Mouse (Mus musculus) midbrain, embryonic 15.5 days (tissue): ENCODE results near the gene Exosc8. TPM values are rescaled to one million over a fixed set of nuclear protein-coding genes. Genes with fewer than 3 reads are reported as not detected.
"Not testable (repeated sequence)": the region's sequence is repeated elsewhere in the genome, so short reads cannot be mapped to it uniquely, and the experiment has no call there.

ENCODE experiments used
- ATAC-seq: fragments of 200-750 bp; cut with Nextera tagmentation; replicated peaks from 2 replicates; pipeline ENCODE4 v1.8.0; 2017; ENCODE audit warnings: moderate TSS enrichment
- H3K27ac ChIP-seq: fragments of 300-500 bp; sonication (generic); 2 replicates; pipeline ENCODE4 v1.5.1; 2015; ENCODE audit warnings: mild to moderate bottlenecking, inconsistent platforms
- H3K27me3 ChIP-seq: fragments of 300-500 bp; sonication (generic); replicated peaks from 2 replicates; pipeline ENCODE4 v1.6.1; 2015; ENCODE audit warnings: inconsistent platforms
- H3K36me3 ChIP-seq: fragments of 300-500 bp; sonication (generic); replicated peaks from 2 replicates; pipeline ENCODE4 v1.6.1; 2015; ENCODE audit warnings: inconsistent platforms
- H3K4me1 ChIP-seq: fragments of 300-500 bp; sonication (generic); 2 replicates; pipeline ENCODE4 v1.6.1; 2015; ENCODE audit warnings: inconsistent platforms
- H3K4me2 ChIP-seq: fragments of 300-500 bp; sonication (generic); 2 replicates; pipeline ENCODE4 v1.6.1; 2015; ENCODE audit warnings: inconsistent platforms, mild to moderate bottlenecking, moderate library complexity
- H3K4me3 ChIP-seq: fragments of 300-500 bp; sonication (generic); 2 replicates; pipeline ENCODE4 v1.5.1; 2015; ENCODE audit warnings: mild to moderate bottlenecking, inconsistent platforms
- H3K9ac ChIP-seq: fragments of 300-500 bp; sonication (generic); 2 replicates; pipeline ENCODE4 v1.6.1; 2015; ENCODE audit warnings: mild to moderate bottlenecking, inconsistent platforms
- H3K9me3 ChIP-seq: fragments of 300-500 bp; sonication (generic); 2 replicates; pipeline ENCODE4 v1.6.1; 2016; ENCODE audit warnings: inconsistent platforms
- WGBS: fragments of 180-500 bp; shearing (Covaris S2); methylation state at CpG from one replicate; pipeline ENCODE4 v1.1.7; 2015; ENCODE audit warnings: mixed read lengths; 5-methylcytosine and 5-hydroxymethylcytosine counted together
- polyA plus RNA-seq: library from polyadenylated mRNA; unstranded; fragments of >200 nt; fragmentation: Nextera tagmentation; extraction: Ambion mirVana; gene quantifications from 2 replicates; pipeline ENCODE4 v1.2.1, GENCODE M21; 2015

The Exosc8 gene
- polyA plus RNA-seq, 1 experiment from 2014 or later, result 74.2 TPM

DNA sequence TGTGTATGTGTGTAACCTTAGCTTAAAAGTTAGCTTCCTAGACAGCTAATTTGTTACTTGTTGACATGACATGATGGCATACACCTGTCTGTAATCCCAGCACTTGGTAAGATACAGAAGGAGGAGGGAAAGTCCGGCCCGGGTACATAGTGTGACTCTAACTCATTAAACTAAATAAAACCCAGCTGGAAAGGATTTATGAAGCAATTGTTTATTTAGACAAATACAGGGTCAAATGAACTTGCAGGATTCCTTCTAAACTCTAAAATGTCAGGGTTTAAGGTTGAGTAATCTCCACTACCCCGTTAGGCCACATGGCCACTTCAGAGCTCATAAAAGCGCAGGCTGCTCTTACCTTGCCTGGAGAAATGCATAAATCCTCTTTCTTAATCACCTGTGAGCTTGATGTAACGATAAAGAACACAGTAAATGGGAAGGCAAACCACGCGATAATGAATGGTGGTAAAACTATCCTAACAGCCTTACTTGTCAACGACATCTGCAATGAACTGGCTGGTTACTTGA, 3.5 kb downstream of the Exosc8 start:
- no peak overlapping the region for H3K4me2 ChIP-seq
- H3K27me3 ChIP-seq, result no peaks in the 10 kb centered on the region
- ATAC-seq, result no peak
- H3K36me3 ChIP-seq, result peaks cover 40% of the 10 kb centered on the region
- 91% methylated on average over 8 of the region's 8 CpGs for WGBS
- no peak overlapping the region for H3K9ac ChIP-seq
- H3K9me3 ChIP-seq, result no peaks in the 10 kb centered on the region
- no peak overlapping the region for H3K27ac ChIP-seq
- peaks cover 22% of the 10 kb centered on the region for H3K4me1 ChIP-seq
- no peak overlapping the region for H3K4me3 ChIP-seq

DNA sequence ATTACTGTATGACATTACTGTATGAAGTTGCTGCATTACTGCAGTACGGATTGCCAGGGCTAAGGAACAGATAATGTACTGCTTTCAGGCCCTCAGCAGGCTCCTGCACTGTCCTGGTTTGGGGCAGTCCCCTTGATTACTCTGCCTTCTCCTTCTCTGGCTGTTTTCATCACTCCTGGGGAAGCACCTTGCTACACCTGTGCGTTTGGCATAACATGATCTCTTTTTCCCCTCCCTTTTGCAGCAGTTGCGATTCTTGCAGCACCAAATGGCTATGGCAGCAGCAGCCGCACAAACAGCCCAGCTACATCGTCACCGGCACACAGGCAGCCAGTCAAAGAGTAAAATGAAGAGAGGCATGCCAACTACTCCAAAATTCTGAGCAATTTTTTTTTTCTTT, 7.1 kb downstream of the Exosc8 start:
- ATAC-seq, result no peak
- Histone ChIP-seq H3K4me2 (no peak overlapping the region), H3K4me3 (no peak overlapping the region), H3K27ac (no peak overlapping the region), H3K36me3 (peaks cover 40% of the 10 kb centered on the region), H3K9me3 (no peaks in the 10 kb centered on the region), H3K9ac (no peak overlapping the region), H3K4me1 (peaks cover 4% of the 10 kb centered on the region), H3K27me3 (no peaks in the 10 kb centered on the region)
- WGBS, result 93% methylated on average over 6 of the region's 6 CpGs

DNA sequence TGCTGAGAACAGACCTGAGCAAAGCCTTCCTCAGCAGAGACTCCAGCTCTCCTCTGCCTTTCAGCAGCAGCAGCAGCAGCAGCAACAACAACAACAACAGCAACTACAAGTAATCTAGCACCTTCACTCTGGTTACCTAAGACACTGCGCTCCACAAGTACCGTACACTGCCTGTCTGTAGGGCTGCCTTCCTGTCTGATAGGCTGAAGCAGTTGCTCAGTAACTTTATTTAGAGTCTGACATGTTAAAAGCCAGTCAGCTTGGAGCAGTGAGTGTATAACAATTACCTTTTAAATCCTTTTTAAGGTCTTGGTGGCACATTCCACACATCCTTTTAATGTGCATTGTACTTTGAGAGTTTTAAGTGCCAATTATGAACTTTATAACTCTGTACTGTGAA, 7.6 kb downstream of the Exosc8 start:
- no peak overlapping the region for H3K4me3 ChIP-seq

DNA sequence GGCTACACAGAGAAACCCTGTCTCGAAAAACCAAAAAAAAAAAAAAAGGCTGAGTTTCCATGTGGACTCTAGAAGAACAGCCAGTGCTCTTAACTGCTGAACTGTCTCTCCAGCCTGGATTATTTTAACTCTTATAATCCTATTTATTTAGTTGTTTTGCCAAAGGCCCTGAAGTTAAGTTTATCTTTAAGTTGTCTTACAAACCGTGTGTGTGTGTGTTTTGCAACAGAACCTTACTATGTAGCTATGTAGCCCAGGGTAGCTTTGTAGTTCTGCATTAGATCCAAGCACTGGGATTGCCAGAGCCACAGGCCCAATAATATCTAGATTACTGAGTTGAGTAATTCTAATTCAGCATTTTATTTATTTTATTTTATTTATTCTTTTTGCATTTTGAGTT, 9.8 kb downstream of the Exosc8 start:
- WGBS, result 97% methylated on average over 2 of the region's 2 CpGs
- no peaks in the 10 kb centered on the region for H3K4me1 ChIP-seq
- H3K4me3 ChIP-seq, result no peak overlapping the region
- H3K9me3 ChIP-seq, result no peaks in the 10 kb centered on the region
- ATAC-seq, result no peak
- H3K9ac ChIP-seq, result no peak overlapping the region
- H3K36me3 ChIP-seq, result peaks cover 41% of the 10 kb centered on the region
- H3K27me3 ChIP-seq, result no peaks in the 10 kb centered on the region
- no peak overlapping the region for H3K4me2 ChIP-seq
- no peak overlapping the region for H3K27ac ChIP-seq

More for the DNA sequence above, 7.6 kb downstream of the Exosc8 start:
- peaks cover 40% of the 10 kb centered on the region for H3K36me3 ChIP-seq
- 94% methylated on average over 2 of the region's 2 CpGs for WGBS
- no peak for ATAC-seq
- no peaks in the 10 kb centered on the region for H3K9me3 ChIP-seq
- H3K4me1 ChIP-seq, result no peaks in the 10 kb centered on the region; the same call in 1 of the 2 replicates
- H3K9ac ChIP-seq, result no peak overlapping the region
- no peaks in the 10 kb centered on the region for H3K27me3 ChIP-seq
- H3K27ac ChIP-seq, result no peak overlapping the region
- H3K4me2 ChIP-seq, result no peak overlapping the region

DNA sequence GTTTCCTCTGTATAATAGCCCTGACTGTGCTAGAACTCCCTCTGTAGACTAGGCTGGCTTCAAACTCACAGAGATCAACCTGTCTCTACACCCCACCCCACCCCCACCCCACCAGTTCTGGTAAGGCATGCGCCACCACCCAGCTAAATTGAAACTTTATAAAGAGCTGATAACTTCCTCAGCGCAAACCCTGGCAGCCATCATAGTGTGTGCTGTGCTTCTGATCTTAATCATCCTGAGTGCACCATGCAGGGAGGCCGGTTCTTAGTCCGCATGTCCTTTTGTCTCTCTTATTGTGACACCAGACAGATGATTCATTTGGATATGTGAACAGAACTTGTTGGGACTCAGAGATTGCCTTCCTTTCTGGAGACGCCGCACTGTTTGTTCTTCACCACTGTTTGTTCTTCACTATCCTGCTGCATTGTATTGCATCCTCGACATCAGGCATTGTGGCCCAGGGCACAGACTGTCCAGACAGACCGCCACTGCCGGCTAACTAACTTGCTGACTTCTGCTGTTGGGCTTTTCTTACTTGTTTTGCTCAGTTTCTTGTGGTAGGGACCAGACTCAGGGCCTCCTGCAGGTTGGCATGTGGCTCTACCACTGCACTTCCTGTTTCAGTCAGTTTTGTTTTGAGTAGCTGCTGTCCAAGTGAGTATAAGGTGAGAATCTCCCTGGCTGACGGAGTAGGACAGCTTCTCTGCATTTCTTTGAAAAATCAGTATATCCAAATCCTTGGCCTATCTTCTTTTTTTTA, 11.3 kb downstream of the Exosc8 start:
- Histone ChIP-seq H3K9me3 (no peaks in the 10 kb centered on the region), H3K4me1 (no peaks in the 10 kb centered on the region), H3K27me3 (no peaks in the 10 kb centered on the region), H3K4me3 (no peak overlapping the region), H3K27ac (no peak overlapping the region), H3K4me2 (no peak overlapping the region), H3K9ac (no peak overlapping the region), H3K36me3 (peaks cover 29% of the 10 kb centered on the region)
- ATAC-seq, result no peak
- WGBS, result 88% methylated on average over 10 of the region's 10 CpGs

DNA sequence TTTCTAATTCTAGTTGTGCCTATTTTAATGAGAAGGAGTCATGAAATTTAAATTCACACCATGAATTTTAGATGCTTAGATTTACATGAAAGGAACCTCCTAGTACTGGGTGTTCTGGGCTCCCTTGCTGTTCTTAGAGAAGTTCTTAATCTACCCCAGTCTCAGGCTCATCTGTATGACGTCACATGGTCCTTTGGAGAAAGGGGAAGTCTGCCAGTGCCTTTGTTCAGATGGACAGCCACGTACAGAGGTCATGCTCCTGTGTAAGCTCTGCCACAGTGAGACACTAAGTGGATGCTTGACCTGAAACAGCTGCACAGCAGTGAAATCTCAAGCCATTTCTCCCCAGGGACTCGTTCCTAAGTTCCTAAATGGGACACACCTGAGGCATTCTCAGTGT, 16.2 kb downstream of the Exosc8 start:
- Histone ChIP-seq H3K9ac (no peak overlapping the region), H3K36me3 (peaks cover 41% of the 10 kb centered on the region; the same call in 1 of the 2 replicates), H3K4me3 (no peak overlapping the region), H3K27ac (no peak overlapping the region), H3K4me2 (no peak overlapping the region), H3K27me3 (no peaks in the 10 kb centered on the region), H3K4me1 (no peaks in the 10 kb centered on the region), H3K9me3 (no peaks in the 10 kb centered on the region)
- WGBS, result 52% methylated on average over 3 of the region's 3 CpGs
- no peak for ATAC-seq

DNA sequence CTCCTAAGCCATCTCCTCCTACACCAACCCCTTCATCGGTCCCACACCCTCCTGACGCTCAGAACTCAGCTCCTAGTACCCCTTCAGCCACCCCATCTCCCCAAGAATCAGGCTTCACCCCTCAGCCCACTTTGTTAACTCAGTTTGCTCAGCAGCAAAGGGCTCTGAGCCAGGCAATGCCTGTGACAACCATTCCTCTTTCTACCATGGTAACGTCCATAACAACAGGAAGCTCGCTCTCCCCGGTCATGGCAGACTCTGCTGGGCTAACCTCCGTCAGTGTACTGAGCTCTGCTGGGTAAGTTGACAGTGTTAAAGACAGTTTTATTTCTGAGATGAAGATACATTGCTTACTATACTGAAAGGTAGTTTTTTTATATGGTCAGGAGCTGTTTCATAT, 17.8 kb downstream of the Exosc8 start:
- Histone ChIP-seq H3K27me3 (no peaks in the 10 kb centered on the region), H3K9ac (no peak overlapping the region), H3K36me3 (peaks cover 47% of the 10 kb centered on the region), H3K4me1 (no peaks in the 10 kb centered on the region), H3K27ac (no peak overlapping the region), H3K9me3 (no peaks in the 10 kb centered on the region), H3K4me2 (no peak overlapping the region), H3K4me3 (no peak overlapping the region)
- 73% methylated on average over 6 of the region's 6 CpGs for WGBS
- no peak for ATAC-seq

DNA sequence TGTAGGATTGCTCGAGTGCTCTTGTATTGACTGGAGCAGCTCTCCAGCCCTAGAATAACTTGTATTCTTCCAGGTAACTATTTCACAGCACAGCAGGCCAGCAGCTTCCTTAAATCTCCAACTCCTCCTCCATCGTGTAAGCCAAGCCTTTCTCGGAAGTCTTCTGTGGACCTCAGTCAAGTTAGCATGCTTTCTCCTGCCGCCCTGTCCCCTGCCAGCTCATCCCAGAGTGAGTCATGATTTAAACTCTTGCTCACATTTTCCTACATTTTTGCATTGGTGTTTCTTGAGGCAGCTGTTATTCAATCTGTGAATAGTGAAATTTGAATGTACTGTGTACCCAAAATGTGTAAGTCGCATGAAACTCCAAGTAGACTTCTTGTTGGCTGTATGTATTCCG, 19.7 kb downstream of the Exosc8 start:
- H3K36me3 ChIP-seq, result peaks cover 56% of the 10 kb centered on the region
- H3K4me3 ChIP-seq, result no peak overlapping the region
- H3K9me3 ChIP-seq, result no peaks in the 10 kb centered on the region
- no peaks in the 10 kb centered on the region for H3K27me3 ChIP-seq
- no peak overlapping the region for H3K9ac ChIP-seq
- H3K4me1 ChIP-seq, result no peaks in the 10 kb centered on the region
- WGBS, result 93% methylated on average over 6 of the region's 6 CpGs
- ATAC-seq, result no peak
- H3K4me2 ChIP-seq, result no peak overlapping the region
- H3K27ac ChIP-seq, result no peak overlapping the region

DNA sequence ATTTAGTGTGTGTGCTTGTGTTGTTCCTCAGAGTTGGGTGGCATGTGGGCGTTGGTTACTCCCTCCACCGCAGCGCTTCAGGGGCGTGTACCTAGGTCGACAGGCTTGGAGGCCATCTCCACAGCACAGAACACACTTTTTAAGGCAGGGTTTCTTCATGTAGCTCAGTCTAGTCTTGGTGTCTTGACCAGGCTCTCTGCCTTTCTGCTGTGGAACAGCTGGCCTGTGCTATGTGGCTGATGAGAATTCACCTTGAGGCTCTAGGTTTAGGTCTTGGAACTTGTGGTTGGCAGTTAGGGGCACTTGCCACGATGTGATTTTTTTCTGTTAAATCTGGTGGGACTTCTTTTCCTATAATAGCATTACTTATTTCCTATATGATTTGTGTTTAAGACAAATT, 20.9 kb downstream of the Exosc8 start, which contains the start of gene Gm21958:
TSS of gene Gm21958 (minus strand) at position 101 of the 400 bp plus-strand sequence.
- Histone ChIP-seq H3K4me1 (no peaks in the 10 kb centered on the region), H3K4me2 (no peak within 1 kb of the TSS), H3K27ac (no peak within 1 kb of the TSS), H3K9ac (no peak within 1 kb of the TSS), H3K36me3 (peaks cover 66% of the 10 kb centered on the region), H3K4me3 (no peak within 1 kb of the TSS), H3K9me3 (no peaks in the 10 kb centered on the region), H3K27me3 (no peaks in the 10 kb centered on the region)
- 95% methylated on average over 6 of the region's 6 CpGs for WGBS
- ATAC-seq, result no peak

DNA sequence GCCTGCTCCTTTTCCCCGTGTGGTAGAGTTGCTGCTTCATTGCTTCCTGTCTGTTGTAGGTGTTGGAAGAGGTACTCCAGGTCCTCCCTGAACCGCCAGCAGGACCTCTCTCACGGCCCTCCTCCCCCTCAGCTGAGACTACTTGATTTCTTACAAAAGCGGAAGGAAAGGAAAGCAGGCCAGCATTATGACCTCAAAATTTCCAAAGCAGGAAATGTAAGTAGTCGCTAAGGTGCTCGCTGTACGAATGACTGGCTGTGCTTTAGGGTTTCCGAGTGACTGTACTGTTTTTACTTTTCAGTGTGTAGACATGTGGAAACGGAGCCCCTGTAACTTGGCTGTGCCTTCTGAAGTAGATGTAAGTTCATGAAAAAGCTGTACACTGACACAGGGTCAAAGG, 26.2 kb downstream of the Exosc8 start:
- Histone ChIP-seq H3K36me3 (peaks cover 57% of the 10 kb centered on the region), H3K27me3 (no peaks in the 10 kb centered on the region), H3K9me3 (no peaks in the 10 kb centered on the region), H3K4me3 (no peak overlapping the region), H3K9ac (no peak overlapping the region), H3K4me1 (no peaks in the 10 kb centered on the region), H3K27ac (no peak overlapping the region), H3K4me2 (no peak overlapping the region)
- no peak for ATAC-seq
- WGBS, result 93% methylated on average over 9 of the region's 9 CpGs

DNA sequence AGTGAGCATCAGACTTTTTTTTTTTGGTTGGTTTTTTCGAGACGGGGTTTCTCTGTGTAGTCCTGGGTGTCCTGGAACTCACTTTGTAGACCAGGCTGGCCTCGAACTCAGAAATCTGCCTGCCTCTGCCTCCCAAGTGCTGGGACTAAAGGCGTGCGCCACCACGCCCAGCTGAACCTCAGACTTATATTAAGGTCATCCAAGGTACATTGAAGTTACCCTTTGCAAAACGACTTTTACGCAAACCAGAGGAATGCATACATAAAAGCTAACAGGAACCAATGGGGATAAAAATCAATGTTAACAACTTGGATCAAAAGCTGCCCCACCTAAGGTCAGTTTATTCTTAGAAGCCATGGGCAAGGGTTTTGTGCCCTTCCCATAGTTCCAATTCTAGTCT, 31.1 kb downstream of the Exosc8 start:
- not testable (repeated sequence) for H3K9ac ChIP-seq, H3K4me2 ChIP-seq, ATAC-seq, H3K27ac ChIP-seq, H3K4me1 ChIP-seq, H3K27me3 ChIP-seq, H3K9me3 ChIP-seq, H3K4me3 ChIP-seq
- peaks cover 43% of the 10 kb centered on the region for H3K36me3 ChIP-seq
- WGBS, result 97% methylated on average over 8 of the region's 8 CpGs

DNA sequence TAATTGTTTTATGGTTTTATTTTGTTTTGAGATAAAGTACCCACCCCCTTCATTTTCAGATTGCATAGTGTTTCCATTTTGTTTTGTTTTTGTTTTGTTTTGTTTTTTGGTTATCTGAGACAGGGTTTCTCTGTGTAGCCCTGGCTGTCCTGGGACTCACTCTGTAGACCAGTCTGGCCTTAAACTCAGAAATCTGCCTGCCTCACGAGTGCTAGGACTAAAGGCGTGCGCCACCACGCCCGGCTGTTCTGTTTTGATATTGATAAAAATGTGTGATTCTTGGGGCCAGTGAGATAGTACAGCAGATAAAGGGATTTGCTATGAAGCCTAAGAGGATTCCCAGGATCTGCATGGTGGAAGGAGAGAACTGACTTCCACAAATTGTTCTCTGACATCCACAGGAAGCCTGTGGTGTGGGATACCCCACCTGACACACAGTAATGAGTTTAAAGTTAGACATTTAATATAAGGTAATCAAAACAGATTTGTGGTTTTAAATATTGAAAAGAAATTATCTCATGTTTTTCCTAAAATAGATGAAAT, 35.4 kb downstream of the Exosc8 start:
- peaks cover 31% of the 10 kb centered on the region; the same call in 1 of the 2 replicates for H3K36me3 ChIP-seq
- no peaks in the 10 kb centered on the region for H3K27me3 ChIP-seq
- H3K9me3 ChIP-seq, result no peaks in the 10 kb centered on the region
- no peak for ATAC-seq
- H3K4me1 ChIP-seq, result no peaks in the 10 kb centered on the region
- H3K9ac ChIP-seq, result no peak overlapping the region
- H3K4me3 ChIP-seq, result no peak overlapping the region
- no peak overlapping the region for H3K4me2 ChIP-seq
- H3K27ac ChIP-seq, result no peak overlapping the region
- 89% methylated on average over 5 of the region's 5 CpGs for WGBS

DNA sequence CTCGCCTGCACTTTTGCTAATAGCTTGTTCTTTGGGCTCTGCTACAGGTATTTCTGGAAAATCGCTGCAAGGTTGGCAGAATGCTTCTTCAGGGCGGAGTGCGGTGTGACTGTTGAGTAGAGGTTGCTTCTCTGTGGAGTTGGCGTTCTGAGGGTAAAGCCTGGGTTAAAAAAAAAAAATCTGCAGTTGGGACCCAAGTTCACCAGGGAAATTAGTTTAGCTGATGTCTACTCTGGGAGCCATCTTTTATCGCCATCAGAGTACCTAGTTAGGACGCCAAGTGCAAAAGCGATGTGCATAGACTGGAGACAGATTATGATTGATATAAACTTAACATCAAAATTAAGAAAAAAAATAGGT, 42.2 kb downstream of the Exosc8 start:
- Histone ChIP-seq H3K36me3 (peaks cover 7% of the 10 kb centered on the region; the same call in 1 of the 2 replicates), H3K4me2 (peak overlapping the region; percentile 86), H3K9me3 (no peaks in the 10 kb centered on the region), H3K4me1 (peaks cover 7% of the 10 kb centered on the region), H3K27me3 (no peaks in the 10 kb centered on the region), H3K27ac (peak overlapping the region; percentile 80), H3K4me3 (peak overlapping the region; percentile 79), H3K9ac (peak overlapping the region; percentile 60)
- ATAC-seq, result no peak
- WGBS, result 0% methylated on average over 8 of the region's 8 CpGs
